Mouse (Mus musculus) neutrophil, adult 5-6 weeks (primary cell): ENCODE measurements around the gene Cdc14a. TPM values are rescaled to one million over a fixed set of nuclear protein-coding genes. Genes with fewer than 3 reads are reported as not detected.

Source experiments
- ATAC-seq: fragments of 151-379, 151-347 bp; 2 replicates; pipeline ENCODE4 v1.8.0; 2017; ENCODE audit warnings: mild to moderate bottlenecking, moderate TSS enrichment; ENCODE audit not compliant: insufficient number of reproducible peaks, poor library complexity, low FRiP score, severe bottlenecking; ENCODE audit errors: extremely low read depth
- total RNA-seq: library from RNA; stranded (forward); fragments of 200-1000 nt; gene quantifications from 2 replicates; pipeline ENCODE4 v1.2.3, GENCODE M21; 2017

Cdc14a gene
- total RNA-seq, 1 experiment from 2014 or later, result 30.1 TPM

GRCm38 (mm10) chr3:116422074-116422473 is 1.8 kb downstream of the Cdc14a start:
- ATAC-seq, result no peak

DNA sequence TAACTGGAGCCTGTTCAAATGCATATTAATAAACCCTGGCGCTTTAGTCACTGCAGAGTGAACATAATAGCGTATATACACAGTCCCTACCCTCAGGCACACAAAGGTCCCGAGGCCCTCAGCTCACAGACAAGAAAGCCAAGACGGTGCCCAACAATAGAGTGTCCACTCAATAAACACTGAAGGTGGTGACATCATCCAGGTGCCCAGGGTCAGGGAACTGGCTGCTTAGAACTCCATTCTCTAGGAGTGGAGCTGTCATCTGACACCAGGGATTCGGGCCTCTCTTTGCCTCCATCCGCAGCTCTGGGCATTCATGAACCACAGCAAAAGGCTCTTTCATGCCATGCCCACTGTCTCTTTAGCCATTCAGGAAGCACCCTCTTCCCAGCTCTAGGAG is 2.7 kb downstream of the Cdc14a start:
- no peak for ATAC-seq

- ATAC-seq, result no peak
Observed at GRCm38 (mm10) chr3:116419791-116420190, 4.0 kb downstream of the Cdc14a start.

- ATAC-seq, result no peak
Observed at GRCm38 (mm10) chr3:116414451-116414860, 9.4 kb downstream of the Cdc14a start.

DNA sequence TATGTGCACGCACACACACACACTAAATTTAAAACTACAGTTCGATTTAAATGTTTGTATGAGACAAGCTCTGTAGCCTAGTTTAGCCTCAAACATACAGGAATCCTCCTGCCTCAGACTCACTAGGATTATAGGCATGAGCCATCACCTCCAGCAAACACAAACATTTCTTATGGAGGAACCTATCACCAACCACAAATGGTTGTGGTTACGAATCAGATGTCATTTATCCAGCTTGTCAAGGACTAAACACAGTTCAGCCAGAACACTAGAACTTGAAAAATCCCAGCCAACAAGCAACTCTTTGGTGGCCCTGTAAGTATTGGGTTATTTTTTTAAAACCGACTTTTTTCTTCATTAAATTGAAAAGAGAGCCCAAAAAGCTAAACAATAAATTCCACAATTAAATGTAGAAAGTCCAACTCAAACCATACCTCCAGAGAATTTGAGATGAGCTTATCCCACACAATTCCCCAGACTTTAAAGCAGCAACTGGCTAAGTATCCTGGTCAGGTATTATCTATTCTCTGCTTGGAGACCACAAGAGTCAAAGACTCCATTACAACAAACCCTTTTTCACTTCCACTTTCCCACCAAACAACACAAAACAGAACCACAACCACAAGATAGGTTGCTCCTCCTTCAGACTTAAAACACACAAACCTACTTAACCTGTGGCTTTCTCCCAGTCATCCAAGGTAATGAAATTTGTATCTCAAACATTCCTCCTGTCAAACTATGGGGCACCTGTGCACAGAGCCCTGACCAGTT is 10.7 kb downstream of the Cdc14a start:
- ATAC-seq, result no peak

DNA sequence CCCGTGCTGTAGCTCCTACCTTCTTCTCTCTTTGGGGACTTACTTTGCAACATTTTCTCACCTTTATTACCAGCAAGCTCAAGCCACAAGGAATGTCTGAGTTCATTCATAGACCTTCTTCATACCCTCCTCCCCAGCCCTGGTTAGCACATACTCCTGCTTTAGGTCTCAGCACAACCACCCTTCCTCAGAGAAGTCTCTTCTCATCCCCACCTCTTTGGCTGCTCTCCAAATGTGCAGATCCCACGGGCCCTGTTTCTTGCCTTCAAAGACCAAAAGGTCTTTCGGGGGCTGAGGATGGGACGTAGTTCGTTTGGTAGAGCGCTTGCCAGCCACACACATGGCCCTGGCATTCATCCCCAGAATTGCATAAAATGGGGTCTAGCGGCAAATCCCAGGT is 13.8 kb downstream of the Cdc14a start:
- ATAC-seq, result no peak

- no peak for ATAC-seq
Observed at GRCm38 (mm10) chr3:116409486-116409885, 14.3 kb downstream of the Cdc14a start.

GRCm38 (mm10) chr3:116408856-116409255 is 15.0 kb downstream of the Cdc14a start:
- no peak for ATAC-seq

GRCm38 (mm10) chr3:116405516-116405915 is 18.3 kb downstream of the Cdc14a start:
- no peak for ATAC-seq

- no peak for ATAC-seq
Observed at GRCm38 (mm10) chr3:116401436-116401835, 22.4 kb downstream of the Cdc14a start.

DNA sequence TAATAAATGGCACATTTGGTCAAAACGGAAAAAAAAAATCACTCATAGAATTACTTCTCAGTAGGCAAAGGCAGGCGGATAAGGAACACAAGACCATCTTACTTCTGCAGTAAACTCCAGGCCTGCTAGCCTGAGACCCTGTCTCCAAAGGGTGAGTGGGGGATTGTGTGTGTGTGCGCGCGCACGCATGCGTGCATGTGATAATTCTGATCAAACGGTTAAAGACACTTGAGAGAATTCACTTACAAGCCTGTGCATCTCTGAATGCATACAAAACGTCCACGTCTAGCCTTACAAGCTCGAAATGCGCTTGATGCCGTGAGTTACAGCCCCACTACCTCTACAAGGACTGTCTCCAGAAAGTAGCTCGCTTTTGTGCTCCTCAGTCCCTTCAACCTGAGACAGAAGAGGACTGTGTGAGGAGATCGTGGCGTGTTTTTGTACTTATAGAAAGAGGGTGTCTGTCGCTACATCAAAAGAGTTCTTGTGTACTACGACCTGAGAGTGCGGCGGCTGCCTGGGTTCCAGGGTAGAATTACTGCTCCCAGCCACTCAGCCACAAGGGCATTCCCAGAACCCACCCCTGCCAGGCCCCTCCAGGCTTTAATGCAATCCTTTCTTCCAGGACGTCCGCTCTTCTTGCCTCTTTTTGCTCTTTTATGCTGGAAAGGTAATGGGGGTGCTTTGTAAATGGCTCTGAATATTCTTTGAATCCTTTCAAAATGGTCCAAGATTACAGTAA is 24.3 kb downstream of the Cdc14a start:
- no peak for ATAC-seq

DNA sequence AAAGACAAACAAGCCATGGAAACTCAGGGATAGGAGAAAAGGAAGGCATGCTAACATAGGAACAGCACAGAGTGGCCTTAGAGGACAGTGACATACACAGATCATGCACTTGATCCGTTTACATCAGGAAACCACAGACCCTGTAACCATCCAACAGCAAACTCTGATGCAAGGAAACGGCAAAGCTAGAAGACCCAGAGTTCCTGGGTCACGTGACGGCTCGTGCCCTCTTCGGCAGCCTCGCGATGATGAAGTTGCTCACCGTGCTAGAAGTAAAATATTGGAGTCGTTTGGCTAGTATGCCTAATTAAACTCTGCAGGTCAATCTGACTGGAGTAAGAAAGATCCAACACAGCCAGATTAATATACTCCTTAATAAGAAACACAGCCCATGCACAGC is 25.3 kb downstream of the Cdc14a start:
- ATAC-seq, result no peak

- no peak for ATAC-seq
Observed at GRCm38 (mm10) chr3:116397976-116398375, 25.9 kb downstream of the Cdc14a start.

DNA sequence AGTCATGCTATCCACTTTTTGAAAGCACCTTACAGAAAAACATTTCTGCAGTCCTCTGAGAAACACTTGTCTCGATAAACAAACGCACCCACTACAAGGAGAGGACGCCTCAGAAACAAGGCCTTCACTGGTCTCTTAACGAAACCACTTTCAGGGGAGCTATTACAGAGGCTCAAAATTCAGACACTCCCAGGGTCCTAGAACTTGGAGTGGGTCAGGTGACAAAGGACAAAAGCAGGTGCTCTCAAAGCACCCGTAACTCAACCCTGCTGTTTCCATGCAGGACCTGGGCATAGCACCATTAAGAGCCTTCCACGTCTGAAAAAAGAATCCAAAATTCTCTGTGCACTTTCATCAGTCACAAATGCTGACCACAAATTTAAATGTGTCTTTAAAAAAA is 26.5 kb downstream of the Cdc14a start:
- no peak for ATAC-seq

DNA sequence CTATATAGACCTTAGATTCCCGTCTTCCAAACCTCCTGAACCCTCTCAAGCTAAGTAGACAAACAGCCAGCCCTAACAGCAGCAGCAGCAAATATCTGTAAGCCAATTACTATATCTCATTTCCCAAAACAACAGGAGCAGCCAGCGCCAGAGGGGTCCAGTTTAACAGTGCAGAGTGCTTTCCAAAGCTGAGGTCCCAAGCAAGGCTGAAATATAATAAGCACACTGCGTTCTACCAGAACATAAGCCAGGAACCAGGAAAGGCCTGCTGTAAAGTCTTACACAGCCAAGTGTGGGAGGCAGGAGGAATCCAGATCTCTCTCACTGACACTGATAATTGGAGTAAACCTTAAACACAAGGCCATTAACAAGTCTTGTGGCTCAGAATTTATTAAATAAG is 27.3 kb downstream of the Cdc14a start:
- ATAC-seq, result no peak

DNA sequence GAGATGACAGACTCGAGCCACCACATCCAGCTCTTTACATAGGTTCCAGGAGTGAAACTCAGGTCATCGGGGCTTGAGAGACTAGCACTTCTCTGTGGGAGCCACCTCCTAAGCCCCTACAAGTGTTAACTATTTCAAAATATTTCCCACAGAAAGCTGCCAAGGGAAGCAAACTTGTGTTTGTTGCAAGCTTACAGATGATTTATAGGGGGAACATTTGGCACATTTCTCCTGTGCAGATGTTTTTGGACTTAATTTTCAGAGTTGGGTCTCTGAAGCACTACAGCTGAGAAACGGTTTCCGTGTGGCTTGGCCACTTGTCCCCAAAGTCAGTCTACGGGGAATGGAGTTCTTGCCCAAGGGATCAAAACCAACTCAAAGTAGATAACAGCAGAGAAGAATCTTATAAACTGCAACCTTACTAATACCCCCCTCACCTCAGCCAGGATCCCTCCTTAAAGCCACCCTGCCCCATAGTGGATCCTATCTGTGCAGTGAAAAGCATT is 28.9 kb downstream of the Cdc14a start:
- ATAC-seq, result no peak

DNA sequence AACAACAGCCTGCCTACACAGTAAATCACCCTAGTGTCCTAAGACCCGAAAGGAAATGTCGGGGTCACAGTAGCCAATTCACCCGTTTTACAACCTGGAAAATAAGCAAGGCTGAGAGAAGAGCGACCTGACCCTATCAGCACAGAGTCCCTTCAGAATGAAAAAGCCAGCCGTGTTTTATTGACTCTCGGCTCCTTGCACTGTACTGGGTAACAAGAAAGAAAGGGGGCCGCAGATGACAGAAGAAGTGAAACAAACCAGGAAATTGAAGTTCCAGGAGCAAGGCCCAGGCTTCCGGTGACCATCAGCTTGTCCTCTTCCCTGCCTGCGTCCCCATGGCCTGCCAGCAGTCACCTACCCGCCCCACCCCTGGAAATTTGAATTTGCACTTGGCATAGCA is 32.4 kb downstream of the Cdc14a start:
- no peak for ATAC-seq

DNA sequence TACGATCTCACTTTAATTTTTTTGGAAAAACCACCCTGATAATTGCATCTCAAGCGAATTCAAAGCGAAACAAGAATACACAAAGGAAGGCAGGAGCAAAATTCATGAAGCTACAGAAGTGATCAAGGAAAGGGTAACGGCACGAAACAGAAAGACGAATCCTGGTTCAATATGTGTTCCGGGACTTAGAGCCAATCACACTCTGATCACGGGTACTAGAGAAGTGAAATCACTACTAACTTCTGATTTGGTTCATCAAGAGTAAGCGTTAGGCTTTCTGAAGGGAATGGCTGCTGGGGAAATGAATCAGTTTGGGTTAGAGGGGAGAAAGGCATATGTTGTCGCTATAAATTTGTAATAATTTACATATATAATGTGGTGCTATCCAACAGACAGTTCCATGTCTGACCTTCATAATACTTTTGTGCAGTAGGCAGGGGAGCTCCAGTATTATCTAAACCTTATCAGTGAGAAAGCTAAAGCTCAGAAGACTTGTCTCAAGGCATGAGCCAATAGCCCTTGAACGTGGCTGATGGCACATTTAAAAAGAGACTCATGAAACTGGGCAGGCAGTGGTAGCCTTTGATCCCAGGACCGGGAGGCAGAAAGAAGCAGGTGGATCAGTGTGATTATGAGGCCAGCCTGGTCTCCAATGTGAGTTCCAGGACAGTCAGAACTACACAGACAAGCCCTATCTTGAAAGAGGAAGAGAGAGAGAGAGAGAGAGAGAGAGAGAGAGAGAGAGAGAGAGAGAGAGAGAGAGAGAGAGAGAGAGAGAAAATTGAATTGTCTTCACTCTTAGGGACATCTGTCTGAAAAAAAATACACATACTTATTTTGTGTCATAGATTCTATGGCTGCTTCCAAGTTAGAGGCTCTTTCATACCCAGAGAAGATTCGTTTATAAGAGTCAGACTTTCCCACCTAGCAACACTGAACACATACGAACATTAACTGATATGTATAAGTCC is 34.0 kb downstream of the Cdc14a start:
- ATAC-seq, result no peak

GRCm38 (mm10) chr3:116388808-116389207 is 35.0 kb downstream of the Cdc14a start:
- no peak for ATAC-seq
